Mouse (Mus musculus): ENCODE measurements around the gene Gm1043. TPM values are rescaled to one million over a fixed set of nuclear protein-coding genes. Genes with fewer than 3 reads are reported as not detected.
A peak's percentile ranks its signal among the peaks of the same experiment; 100 is the strongest.

Gene Gm1043
- total and polyA plus RNA-seq, 3 experiments, result 0.03 to 0.52 (median 0.23) TPM

- peak; percentile 76 for DNase-seq
These were observed 24.2 kb downstream of the Gm1043 start for GRCm38 (mm10) chr5:37109280-37109849.

DNA sequence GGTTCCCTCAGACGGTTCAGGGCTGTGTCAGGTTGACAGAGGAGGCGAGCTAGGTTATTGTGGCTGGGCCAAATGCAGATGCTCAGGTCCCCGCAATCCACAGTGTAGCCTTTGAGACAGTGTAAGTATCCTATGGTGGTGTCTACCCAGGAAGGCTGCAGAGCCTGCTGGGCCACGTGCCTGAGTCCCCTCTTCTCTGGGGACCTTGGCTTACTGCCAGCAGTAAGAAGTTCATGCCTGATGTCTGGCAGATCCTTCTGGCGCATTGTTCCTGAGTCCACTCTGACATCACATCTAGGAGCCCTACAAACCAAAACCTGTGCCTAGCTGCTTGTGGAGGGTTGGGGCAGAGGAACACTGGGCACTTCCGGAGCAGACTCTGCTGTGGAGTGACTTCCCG is 27.2 kb downstream of the Gm1043 start:
- DNase-seq, result no peak

GRCm38 (mm10) chr5:37117126-37117525 is 32.0 kb downstream of the Gm1043 start:
- DNase-seq, result no peak

- peak; percentile 13 for DNase-seq
These were observed 33.1 kb downstream of the Gm1043 start for GRCm38 (mm10) chr5:37118242-37118641.

- no peak for DNase-seq
These were observed 36.1 kb downstream of the Gm1043 start for GRCm38 (mm10) chr5:37121186-37121680.

- DNase-seq, result no peak
These were observed 46.7 kb downstream of the Gm1043 start for GRCm38 (mm10) chr5:37131841-37132240.

DNA sequence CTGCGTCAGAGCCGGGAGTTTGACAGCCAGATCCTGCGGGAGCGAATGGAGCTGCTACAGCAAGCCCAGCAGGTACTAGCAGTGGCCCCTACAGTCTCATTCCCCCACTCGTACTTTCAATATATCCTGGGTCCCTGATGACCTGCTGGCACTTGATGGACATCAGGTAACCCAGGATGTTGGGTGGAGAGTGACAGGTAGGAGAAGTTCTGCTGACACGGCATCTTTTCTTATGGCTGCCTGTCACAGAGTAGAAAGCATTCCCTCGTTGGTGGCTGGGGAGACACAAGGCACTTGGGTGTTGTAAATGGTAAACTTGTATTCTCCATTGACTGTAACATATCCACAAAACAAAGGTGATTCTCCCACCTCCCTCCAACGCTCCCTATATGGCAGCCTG is 56.6 kb downstream of the Gm1043 start:
- no peak for DNase-seq

GRCm38 (mm10) chr5:37147536-37147935 is 62.4 kb downstream of the Gm1043 start:
- peak; percentile 43 for DNase-seq

GRCm38 (mm10) chr5:37150650-37151049 is 65.5 kb downstream of the Gm1043 start:
- no peak for DNase-seq

DNA sequence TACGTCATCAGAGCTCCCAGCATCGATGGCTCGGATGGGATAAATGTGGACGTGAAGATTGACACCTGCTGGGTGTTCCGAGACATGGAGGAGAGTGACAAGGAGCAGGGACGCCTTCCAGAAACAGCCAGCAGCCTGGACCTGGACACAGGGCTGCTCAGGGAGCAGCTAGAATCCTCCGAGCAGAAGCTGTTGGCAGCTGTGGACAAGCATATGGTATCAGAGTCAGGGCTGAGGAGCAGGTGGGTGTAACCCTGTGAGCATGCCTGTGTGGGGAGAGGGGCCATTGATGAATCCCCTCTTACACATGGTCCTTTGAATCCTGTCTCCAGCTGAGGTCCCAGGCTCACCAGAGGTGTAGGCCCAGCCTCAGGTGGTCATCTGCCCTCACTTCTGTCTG is 69.3 kb downstream of the Gm1043 start:
- DNase-seq, result no peak

GRCm38 (mm10) chr5:37158408-37158807 is 73.2 kb downstream of the Gm1043 start:
- no peak for DNase-seq

- peak; percentile 71 for DNase-seq
These were observed 78.0 kb downstream of the Gm1043 start for GRCm38 (mm10) chr5:37162871-37163781.

GRCm38 (mm10) chr5:37176466-37176865 is 91.3 kb downstream of the Gm1043 start:
- no peak for DNase-seq

DNA sequence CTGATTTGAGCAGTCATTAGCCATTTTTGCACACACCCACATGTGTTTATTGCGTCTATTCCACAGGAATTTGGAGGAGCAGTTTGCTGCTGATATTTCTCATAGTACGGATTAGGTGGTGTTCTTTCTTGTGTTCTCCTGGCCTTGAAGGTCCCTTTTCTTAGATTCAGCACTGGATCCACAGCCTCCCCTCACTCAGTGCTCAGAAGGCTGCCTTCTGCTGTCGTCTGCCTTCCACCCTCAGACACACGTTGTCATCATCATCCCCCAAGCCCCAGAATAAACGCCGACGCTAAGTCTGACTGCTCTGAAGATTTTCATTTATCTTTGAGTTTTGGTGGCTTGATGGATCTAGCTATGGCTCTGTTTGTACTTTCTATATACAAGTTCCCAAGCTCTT is 91.9 kb downstream of the Gm1043 start:
- DNase-seq, result no peak

DNA sequence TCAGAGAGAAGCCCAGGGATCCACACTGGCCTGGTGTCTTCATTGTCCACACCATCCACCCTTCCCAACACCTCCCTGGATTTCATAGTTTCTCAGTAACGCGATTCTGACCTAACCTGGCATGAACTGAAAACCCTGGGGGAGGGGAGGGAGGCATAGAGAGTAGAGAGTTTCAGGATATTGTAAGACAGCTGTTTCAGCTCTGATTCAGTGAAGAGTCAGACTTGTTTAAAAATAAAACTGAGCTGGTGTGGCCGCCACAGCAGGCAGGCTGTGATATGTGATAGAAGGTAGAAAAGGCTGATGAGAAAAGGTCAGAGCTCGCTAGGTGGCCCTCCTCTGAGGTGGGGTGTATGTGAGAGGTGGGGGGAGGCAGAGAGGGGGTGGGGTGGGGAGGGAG is 93.6 kb downstream of the Gm1043 start:
- no peak for DNase-seq

DNA sequence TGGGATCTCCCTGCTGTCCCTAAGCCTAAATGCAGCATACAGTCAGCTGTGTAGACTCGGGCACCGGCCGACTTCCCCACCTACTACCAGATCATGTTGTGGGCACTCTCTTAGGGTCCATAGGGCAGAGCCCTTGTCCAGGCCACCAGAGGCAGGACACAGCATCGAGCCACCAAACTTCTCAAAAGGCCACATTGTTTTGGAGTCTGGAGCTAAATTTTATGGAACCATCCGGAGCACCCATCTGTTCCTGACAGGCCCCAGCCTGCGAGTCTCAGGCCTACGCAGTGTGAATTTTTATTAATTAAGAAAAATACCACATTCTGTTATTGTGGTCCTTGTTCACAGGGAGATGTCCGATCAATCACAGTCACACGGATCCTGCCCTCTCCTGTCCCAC is 94.7 kb downstream of the Gm1043 start:
- DNase-seq, result no peak

GRCm38 (mm10) chr5:37180624-37181023 is 95.5 kb downstream of the Gm1043 start:
- no peak for DNase-seq

DNA sequence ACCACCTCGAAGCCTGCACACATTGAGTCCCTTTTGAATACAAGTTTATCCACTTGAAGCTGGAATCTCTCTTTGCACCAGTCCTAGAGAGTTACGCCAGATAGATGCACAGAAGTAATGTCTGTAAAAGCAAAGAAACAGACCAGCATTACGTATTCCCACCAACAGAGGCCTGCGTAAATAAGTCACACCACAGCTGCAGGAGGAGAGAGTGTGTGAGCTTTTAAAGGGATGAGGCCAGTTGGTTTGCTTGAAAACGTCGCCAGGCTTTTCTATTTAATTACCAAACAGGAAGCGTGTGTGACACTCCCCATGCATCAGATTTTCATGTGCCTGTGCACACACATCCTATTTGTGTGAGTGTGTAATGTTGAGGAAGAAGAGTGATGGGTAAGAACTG is 99.4 kb downstream of the Gm1043 start:
- DNase-seq, result no peak

DNA sequence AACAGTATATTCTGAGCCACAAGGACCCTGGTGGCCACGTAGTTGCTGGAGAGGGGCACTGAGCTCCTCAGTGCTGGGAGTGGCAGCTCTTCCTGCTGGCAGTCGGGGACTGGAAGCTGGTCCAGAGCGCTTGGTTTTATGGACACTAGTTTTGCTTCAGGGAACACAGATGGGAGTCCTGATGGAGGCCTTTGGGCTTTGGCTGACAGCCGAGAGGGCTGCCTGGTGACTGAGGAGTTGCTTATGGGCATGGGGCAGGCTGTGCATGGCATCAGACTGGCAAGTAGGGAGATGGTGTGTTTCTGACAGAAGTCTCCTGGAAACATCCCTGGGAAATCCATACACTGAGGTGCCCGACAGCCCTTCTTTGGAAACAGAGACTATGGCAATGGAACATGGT is 105.2 kb downstream of the Gm1043 start:
- no peak for DNase-seq

- DNase-seq, result no peak
These were observed 111.0 kb downstream of the Gm1043 start for GRCm38 (mm10) chr5:37196196-37196595.

- DNase-seq, result no peak
These were observed 111.6 kb downstream of the Gm1043 start for GRCm38 (mm10) chr5:37196666-37197250.

GRCm38 (mm10) chr5:37197423-37197822 is 112.3 kb downstream of the Gm1043 start:
- no peak for DNase-seq
